Mouse (Mus musculus): Measurements from ENCODE around the gene Efcab8. TPM values are rescaled to one million over a fixed set of nuclear protein-coding genes. Genes with fewer than 3 reads are reported as not detected.

Efcab8 gene
- not detected for polyA plus RNA-seq (2014; fragmentation: Illumina TruSeq; extraction: RNeasy Lipid Tissue Mini Kit (QIAGEN cat#74804); ENCODE audit: low read depth, low replicate concordance)

DNA sequence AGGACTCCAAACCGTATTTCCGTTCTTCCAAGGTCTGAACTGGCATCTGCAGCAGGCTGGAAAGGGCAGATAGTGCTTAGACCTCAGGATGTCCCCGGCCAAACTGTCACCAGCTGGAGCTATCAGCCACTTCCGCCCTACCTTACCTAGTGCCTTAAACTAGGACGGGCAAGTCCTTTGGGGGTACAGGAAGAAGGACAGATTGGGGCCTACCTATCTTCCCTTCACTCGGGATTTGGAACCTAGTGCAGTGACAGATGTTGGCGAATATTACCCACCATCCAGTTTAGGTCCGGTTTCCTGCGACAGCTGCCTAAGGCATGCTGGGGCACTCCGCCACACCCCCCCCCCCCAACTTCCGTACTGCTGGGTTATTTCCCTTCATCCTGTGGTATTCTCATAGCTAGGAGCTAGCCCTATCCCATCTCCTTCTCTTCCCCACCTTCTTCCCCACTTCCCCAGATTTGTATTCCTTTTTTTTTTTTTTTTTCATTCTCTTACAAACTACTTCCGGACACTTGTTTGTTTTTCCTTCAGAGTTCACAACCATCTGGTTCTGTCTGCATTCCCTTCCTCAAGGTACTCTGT, at the start of gene Efcab8:
Gene Efcab8 (plus strand): TSS at position 538 of the 588 bp plus-strand sequence.

GRCm38 (mm10) chr2:153740500-153741436, 39.0 kb upstream of the Efcab8 start, which contains the start of gene Mapre1:
TSS of gene Mapre1 (plus strand) at chr2:153741274.

GRCm38 (mm10) chr2:153870984-153871383, 91.3 kb downstream of the Efcab8 start, which contains the start of gene Sun5:
TSS of gene Sun5 (minus strand) at chr2:153871084.

DNA sequence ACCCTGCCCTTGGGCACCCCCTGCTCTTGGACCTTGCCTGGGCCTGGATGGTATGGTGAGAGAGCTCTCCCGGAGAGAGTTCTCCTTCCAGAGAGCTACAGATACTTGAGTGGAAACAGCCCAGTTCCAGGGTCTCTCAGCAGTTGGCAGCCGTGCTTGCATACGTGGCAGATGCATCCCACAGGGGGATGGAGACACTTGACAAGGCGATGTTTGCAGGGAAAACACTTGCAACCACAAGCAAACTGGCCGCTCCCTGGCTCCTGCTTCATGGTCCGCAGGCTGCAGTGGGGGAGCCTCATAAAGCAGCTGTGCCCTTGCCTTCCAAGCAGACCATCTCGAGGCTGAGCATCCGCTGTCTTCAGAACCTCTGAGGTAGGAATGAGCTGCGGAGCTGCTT, 95.0 kb downstream of the Efcab8 start, which contains the start of gene Bpifb2:
Gene Bpifb2 (plus strand): TSS at position 301 of the 400 bp plus-strand sequence.

Other genes with a start within 250 kb of the Efcab8 start
- 26.0 TPM for gene Nol4l, start 250.0 kb upstream of the Efcab8 start, polyA plus RNA-seq (2014; fragmentation: Illumina TruSeq; extraction: RNeasy Lipid Tissue Mini Kit (QIAGEN cat#74804); ENCODE audit: low read depth, low replicate concordance)
- 16.8 TPM for gene Commd7, start 147.2 kb upstream of the Efcab8 start, polyA plus RNA-seq (2014; fragmentation: Illumina TruSeq; extraction: RNeasy Lipid Tissue Mini Kit (QIAGEN cat#74804); ENCODE audit: low read depth, low replicate concordance)
- 1.4 TPM for gene Dnmt3b, start 130.5 kb upstream of the Efcab8 start, polyA plus RNA-seq (2014; fragmentation: Illumina TruSeq; extraction: RNeasy Lipid Tissue Mini Kit (QIAGEN cat#74804); ENCODE audit: low read depth, low replicate concordance)
- gene Dnmt3c, start 83.3 kb upstream of the Efcab8 start, polyA plus RNA-seq (2014; fragmentation: Illumina TruSeq; extraction: RNeasy Lipid Tissue Mini Kit (QIAGEN cat#74804); ENCODE audit: low read depth, low replicate concordance): not detected
- gene Mapre1, start 38.7 kb upstream of the Efcab8 start, polyA plus RNA-seq (2014; fragmentation: Illumina TruSeq; extraction: RNeasy Lipid Tissue Mini Kit (QIAGEN cat#74804); ENCODE audit: low read depth, low replicate concordance): 364 TPM
- not detected for gene Sun5, start 91.2 kb downstream of the Efcab8 start, polyA plus RNA-seq (2014; fragmentation: Illumina TruSeq; extraction: RNeasy Lipid Tissue Mini Kit (QIAGEN cat#74804); ENCODE audit: low read depth, low replicate concordance)
- gene Bpifb2, start 95.1 kb downstream of the Efcab8 start, polyA plus RNA-seq (2014; fragmentation: Illumina TruSeq; extraction: RNeasy Lipid Tissue Mini Kit (QIAGEN cat#74804); ENCODE audit: low read depth, low replicate concordance): not detected
- gene Bpifb6, start 120.5 kb downstream of the Efcab8 start, polyA plus RNA-seq (2014; fragmentation: Illumina TruSeq; extraction: RNeasy Lipid Tissue Mini Kit (QIAGEN cat#74804); ENCODE audit: low read depth, low replicate concordance): not detected
- not detected for gene Bpifb3, start 138.3 kb downstream of the Efcab8 start, polyA plus RNA-seq (2014; fragmentation: Illumina TruSeq; extraction: RNeasy Lipid Tissue Mini Kit (QIAGEN cat#74804); ENCODE audit: low read depth, low replicate concordance)
- gene Bpifb4, start 158.3 kb downstream of the Efcab8 start, polyA plus RNA-seq (2014; fragmentation: Illumina TruSeq; extraction: RNeasy Lipid Tissue Mini Kit (QIAGEN cat#74804); ENCODE audit: low read depth, low replicate concordance): not detected
- not detected for gene Bpifa6, start 195.0 kb downstream of the Efcab8 start, polyA plus RNA-seq (2014; fragmentation: Illumina TruSeq; extraction: RNeasy Lipid Tissue Mini Kit (QIAGEN cat#74804); ENCODE audit: low read depth, low replicate concordance)
- not detected for gene Bpifa2, start 228.3 kb downstream of the Efcab8 start, polyA plus RNA-seq (2014; fragmentation: Illumina TruSeq; extraction: RNeasy Lipid Tissue Mini Kit (QIAGEN cat#74804); ENCODE audit: low read depth, low replicate concordance)